Mouse (Mus musculus) kidney, postnatal 14 days (tissue): ENCODE data around the gene Txndc5.

ENCODE experiments used
- DNase-seq: peaks from one replicate; pipeline ENCODE4 v3.0.0; 2022; ENCODE audit warnings: mixed read lengths

Txndc5 gene

DNA sequence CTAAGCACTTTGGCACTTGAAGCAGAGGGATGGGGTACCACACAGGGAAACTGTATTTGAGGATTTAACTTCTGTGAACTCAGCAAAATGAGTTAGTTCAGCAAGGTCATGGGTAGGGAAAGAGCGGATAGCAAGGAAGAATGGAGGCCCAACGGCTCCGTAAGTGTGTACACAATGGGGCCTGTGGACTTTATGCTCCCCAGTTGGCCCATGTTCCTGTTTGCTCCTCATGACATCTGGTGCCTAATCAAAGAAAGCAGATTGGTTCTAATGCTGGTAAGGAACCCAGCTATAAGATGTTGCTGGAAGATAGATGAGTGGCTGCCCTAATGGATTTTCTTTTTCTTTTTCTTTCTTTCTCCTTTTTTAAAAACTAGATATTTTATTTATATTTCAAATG, 3.4 kb downstream of the Txndc5 start:
- no peak for DNase-seq

DNA sequence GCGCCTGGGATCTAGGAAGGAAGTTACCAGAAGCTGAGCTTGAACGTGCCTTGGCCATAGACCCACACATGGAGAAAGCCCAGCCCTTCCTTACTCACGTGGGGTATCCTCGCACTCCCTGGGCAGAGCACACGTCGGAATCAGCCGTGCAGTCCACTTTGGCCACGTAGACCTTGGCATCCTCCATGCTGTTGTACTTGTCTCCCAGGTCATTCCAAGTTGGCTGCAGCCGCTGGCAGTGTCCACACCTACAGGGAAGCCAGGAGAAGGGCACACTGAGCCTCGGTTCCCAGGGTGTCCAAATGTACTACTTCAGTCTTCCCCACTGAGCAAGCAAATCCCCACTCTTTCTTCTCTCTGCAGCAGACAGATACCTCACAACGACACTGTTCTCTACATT, 5.4 kb downstream of the Txndc5 start:
- no peak for DNase-seq

DNA sequence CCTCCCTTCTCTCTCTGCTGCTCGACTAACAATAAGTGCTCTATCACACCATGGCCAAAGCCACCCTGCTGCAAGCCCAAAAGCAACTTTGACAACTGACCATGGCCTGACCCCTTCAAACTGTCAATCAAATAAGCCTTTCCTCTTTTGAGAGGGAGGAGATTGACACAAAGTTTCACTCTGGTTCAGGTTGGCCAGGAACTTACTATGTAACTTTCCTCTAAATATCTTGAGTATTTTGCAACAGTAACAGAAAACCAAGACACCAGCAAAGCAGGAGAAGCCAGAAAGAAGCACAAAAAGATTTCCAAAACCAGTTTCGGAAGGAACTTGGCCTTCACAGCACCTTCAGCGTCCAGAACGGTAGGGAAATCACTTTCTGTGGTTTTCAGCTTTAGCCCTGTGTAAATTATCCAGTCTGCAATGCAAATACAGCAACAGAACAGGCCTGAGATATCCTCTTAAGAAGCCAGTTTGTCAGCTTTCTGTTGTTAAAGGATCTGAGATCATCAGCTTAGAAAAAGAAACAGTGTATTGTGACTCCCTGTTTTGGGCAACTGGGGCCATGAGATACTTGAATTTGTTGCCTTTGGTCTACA, 6.5 kb downstream of the Txndc5 start:
- DNase-seq: no peak

DNA sequence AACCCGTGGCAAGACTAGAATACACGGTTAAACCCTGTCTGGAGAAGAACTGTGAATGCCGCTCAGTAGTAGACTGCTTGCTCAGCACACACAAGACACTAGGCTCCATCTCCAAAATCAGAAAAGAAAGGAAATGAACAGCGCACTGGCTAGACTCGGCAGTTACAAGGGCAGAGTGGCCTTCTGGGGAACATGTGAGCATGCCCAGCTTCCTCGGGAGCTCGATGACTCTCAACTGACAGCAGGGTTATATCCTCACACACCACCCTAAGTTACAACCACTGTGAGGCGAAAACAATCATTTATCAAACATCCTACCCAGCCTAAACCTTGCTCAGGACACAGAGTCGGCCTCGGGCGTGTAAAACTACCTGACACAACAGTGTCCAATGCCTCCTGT, 8.3 kb downstream of the Txndc5 start:
- no peak for DNase-seq

DNA sequence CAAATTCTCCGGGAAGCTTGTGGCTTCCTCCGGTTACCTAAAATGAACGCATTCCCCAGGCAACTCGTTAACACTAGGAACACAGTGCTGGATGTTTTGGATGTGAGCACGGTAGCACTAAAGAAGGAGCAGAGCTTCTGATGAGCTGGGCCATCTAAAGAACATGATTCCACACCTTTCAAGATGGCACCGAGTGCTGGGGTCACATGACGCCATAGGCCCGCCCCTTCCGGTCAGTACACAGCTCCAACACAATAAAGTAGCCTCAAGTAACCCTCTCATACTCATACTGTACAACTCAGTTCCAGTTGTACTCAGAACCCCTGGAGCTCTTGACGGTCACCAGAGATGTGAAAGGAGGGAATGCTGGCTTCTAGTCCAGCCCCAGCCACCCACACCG, 12.0 kb downstream of the Txndc5 start:
- no peak for DNase-seq

DNA sequence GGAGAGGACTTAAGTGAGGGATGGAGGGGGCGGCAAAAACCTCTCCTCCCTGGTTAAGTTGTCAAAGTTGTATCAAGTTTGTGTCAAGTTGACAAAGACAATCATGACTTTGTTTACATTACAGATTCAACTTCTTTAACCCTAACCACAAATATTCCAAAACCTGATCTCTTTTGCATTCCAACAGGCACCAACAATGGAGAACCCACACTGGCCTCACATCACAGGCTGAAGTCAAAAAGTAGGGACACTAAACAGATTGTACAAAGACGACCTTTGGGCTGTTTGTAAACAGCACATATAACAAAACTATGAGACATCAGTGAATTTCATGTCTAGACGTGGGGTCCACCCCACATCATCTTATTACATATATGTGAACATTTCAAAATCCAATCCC, 12.8 kb downstream of the Txndc5 start:
- no peak for DNase-seq

DNA sequence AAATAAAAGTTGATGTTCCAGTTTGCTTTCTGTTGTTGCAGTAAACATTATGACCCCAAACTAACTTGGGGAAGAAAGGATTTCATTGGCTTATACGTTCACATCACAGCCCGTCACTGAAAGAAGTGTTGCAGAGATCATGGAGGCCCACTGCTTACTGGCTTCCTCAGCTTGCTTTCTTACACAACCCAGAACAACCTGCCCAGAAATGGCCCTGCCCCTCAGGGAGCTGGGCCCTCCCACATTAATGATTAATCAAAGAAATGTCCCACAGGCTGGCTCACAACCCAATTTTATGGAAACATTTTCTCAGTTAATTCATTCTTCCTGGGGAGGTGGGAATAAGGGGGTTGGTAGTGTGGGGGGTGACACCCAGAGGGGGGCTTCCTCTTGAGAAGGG, 13.2 kb downstream of the Txndc5 start:
- peak; percentile 59 for DNase-seq

DNA sequence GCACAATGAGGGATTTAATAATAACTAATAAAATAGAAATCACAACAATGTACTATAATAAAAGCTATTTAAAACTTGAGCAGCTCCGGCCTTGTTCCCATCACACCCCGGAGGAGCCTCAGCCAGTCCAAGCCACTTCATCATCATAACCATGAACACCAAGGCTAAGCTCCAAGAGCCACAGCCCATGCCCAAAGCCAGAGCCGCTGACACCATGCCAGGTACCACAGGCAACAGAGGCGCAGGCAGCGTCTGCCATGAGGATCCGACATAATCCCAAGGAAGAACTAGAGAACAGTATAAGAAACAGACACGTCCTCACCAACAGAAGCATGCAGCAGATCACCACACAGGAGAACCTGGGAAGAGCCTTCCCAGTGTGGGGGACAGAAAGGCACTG, 14.7 kb downstream of the Txndc5 start:
- DNase-seq: no peak

DNA sequence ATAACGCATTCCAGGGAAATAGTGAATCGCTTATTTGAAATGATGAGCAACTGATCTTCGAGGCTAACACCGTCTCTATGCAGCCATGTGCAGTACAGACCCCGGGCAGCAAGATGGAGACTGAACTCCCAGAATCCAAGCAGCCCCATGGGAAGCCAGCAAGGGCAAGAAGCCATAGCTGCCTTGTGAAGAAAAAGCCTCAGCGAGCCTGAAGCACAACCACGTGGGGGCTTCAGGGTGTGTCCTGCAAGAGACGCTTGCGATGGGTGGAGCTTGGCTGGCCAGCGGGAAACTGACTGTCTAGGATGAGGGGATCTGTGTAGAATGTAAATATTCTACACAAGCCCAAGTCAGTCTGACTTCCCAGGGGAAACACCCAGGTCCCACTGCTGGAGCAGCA, 16.6 kb downstream of the Txndc5 start:
- DNase-seq: no peak

DNA sequence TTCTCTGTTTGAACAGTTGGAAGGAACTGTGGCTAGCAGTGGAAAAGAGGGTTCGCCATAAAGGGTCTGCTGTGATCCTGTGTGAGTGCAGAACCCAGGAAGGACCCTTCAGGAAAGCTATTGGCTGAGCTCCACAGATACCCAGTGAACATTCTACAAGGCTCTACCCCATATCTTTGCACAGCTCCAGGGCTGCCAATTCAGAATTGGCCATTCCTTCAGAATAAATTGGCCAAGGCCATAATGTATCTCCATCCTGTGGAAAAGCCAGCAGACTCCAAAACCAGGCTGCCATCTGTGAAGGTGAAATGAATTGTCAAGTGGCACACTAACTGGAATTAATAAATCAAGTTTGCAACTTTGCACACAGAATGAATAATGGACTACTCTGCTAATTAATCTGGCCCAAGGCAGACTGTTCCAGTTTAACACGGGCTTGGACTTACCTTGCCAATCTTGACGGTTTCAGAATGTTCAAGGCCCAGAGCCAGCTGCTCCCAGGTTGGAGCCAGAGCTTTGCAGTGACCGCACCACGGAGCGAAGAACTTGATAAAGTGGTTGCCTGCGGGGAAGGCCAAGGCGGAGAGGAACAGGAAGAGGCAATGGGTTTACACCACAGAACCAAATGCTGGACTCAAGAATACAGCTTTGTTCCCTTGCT, 18.8 kb downstream of the Txndc5 start:
- DNase-seq: peak; percentile 39

DNA sequence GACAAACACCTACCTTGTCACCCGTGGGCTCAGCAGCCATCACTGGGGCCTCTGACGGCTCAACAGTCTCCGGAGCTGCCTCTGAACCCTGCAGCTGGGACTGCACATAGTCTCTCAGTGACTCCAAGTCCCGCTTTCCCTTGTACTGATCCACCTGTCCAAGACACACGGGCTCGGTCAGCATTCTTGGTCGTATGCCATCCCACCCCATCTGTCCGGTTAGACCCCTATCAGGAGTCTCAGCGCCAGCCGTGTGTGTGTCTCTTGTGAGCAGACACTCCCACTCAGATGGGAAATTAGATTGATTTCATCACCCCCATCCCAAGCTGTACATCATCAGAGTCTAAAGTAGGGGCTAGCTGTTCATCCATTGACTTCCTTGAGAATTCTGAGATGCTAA, 21.7 kb downstream of the Txndc5 start:
- DNase-seq: no peak

DNA sequence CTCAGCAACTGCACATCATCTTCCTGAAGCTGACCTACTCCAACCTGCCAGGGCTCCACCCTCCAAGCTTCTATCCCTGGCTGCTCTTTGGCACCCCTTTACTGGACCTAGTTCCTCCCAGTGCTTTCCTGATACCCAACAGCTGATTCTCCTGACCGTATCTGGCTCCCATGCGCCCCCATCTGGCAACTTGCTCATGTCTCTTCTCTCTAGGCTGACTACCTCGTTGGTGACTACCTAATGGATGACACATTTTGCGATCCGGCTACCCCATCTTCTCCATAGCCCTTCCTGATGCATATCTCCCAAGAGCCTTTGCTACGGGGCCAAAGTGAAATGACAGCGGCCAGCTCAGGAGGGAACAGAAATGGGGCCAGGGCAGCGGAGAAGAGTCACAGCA, 22.3 kb downstream of the Txndc5 start:
- peak; percentile 52 for DNase-seq

DNA sequence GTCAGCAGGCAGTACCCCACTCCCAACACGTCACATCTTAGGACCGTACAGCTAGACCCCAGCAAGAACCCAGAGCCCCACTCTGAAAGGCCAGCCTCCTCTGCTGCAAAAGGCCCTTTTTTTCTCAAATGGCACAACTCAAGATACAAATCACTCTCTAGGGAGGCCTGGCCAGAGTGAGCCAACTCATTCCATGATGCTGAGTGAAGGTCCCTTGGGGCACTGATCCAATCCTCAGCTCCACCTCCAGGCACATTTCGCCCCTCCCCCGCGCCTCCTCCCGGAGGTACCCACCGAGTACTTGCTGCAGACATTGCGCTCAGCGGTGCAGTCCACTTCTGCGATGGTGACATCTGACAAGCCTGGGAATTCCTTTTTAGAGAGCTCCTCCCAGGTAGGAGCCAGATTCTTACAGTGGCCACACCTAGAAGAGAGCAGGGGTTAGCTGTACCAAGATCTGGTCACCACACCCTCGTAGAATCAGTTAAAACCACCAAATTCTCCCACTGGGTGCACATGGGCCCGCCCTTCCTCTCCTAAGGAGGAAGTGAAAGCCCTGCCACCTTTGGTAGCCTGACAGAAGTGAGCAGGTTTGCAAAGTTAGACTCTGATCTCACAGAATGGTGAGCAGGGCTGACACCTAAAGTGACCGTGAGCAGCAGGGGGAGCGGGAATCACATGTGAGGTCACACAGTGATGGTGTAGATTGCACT, 25.3 kb downstream of the Txndc5 start:
- peak; percentile 37 for DNase-seq

DNA sequence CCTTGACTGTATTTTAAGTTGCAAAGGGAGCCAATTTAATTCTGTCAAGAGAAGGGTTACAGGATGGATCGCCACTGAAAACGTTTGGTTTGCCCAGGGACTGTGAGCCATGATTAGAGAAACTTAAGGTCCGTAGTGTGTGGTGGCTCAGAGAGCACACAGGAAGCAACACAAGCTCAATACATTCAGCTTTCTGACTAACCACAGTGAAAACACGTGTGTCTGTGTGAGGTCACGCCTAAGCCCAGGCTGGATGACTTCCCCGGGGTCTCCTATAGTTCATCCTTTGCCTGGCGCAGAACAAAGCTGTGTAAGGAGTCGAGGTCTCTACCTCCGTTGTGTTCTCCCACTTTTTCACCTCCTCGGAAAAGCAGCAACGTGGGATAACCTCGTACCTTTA, 27.3 kb downstream of the Txndc5 start:
- no peak for DNase-seq

DNA sequence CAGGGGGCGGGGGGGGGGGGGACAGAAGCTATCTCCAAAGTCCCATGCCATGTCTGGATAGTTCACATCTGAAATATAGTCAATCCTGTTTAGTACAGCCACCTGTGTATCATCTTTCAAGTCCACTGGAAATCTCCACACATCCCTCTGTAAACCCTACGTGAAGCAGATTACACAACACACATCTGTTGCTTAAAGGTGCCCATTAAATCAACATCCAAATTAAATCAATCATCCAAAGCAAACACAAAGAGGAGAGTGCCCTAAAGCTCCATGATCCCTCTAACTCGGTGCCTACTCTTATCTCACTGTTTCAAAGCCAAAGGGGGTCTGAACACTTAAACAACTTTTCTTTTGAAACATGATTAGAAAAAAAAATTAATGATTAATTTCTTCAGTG, 31.9 kb downstream of the Txndc5 start:
- DNase-seq: no peak

DNA sequence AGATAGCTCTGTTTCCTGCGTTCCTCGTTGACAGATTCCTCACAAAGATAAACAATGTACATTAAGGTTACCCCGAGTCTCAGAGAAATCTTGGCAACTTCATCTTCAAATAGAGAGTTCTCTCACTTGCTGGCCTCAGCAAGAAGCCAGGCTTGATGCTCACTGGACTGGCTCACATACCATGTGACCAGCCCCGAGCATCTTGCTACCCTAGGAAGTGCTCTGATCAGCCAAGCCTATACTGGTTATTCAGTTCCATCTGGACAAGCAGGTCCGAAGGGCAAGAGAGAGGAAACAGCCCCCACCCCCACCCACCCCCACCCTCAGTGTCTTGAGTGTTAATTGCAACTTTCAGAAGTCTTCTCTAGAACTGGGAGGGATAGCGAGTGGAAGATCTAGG, 41.9 kb downstream of the Txndc5 start:
- no peak for DNase-seq

DNA sequence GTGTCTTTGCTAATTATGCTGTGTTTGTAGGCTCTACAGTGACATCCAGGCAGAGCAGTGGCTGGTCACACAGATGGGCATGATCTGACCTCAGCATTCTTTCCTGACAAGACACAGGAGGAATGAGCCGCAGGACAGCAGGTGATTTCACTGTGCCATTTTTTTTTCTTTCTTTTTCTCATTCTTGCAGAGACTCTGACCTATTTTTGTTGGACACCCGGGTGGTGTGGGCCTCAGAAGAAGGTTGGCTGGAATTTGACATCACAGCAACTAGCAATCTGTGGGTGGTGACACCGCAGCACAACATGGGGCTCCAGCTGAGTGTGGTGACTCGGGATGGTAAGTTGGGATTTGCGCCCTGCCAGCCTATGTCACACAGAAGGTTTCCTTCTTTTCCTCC, 43.9 kb downstream of the Txndc5 start:
- no peak for DNase-seq

DNA sequence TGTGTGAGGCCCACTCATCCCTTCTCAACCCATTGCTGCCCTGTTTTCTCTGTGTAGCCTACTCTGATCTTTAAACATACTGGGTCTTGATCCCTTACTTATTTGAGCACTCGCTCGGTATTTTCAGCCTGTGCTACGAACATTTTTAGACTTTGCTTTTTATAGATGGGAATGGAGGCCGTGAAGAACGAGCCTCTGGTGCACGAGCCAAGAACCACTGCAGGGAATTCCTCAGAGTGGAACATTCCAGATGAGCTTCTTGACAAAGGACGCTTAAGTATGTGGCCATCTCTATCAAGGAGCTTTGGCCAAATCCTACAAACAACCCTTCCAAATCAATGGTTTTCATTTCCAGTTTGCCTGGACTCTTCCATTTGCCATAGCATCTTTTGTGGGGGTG, 47.6 kb downstream of the Txndc5 start:
- no peak for DNase-seq

DNA sequence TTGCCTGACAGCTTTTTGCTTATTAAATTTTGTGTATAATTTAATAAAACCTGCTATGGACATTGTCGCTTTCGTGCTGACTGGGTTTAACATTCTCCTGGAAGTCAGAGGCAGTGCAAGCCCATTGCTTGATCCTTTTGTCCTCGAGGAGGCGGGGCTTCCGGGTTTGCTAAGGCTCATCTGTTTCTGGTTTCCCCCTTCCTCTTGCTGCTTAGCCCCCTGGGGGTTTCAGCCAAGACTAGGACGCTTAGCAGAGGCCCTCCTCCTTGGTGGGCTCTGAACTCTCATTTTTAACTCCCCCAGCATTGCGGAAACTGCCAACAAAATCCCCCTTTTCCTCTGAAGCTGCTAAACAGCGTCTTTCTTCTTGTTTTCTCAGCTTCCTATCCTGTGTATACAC, 51.7 kb downstream of the Txndc5 start:
- no peak for DNase-seq

DNA sequence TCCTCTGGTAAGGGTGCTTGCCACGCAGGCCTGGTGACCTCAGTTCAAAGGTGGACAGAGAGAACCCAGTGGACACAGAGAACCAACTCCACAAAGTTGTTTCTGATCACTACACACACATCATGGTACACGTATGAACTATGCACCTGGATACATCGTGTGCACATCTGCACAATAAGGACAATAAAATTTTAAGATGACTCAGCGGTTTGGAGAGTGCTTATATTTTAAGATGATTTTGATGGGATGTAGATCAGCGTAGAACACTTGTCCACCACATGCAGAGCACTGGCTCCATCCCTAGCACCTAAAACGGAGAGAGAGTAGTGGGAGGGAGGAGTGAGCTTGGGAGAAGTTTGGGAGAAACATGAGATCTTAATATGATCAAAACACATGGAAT, 55.1 kb downstream of the Txndc5 start:
- no peak for DNase-seq

DNA sequence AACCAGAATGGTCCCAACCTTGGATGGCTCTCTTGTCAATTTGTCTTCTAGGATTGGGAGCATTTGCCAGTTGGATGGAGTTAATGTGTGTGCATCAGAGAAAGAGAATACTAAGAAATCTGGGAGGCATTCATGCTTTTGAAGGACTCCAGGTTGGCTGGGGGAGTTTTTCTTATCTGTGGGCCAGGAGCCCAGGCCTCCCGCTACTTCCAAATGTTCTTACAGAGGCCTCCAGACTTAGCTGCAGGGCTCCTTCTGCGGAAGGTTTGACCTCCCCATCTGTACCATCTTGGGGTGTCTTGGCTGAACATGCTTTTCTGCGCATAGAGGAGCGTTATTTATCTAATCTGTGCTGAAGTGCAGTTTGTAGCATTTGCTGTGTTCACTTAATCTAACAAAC, 56.0 kb downstream of the Txndc5 start:
- DNase-seq: no peak

DNA sequence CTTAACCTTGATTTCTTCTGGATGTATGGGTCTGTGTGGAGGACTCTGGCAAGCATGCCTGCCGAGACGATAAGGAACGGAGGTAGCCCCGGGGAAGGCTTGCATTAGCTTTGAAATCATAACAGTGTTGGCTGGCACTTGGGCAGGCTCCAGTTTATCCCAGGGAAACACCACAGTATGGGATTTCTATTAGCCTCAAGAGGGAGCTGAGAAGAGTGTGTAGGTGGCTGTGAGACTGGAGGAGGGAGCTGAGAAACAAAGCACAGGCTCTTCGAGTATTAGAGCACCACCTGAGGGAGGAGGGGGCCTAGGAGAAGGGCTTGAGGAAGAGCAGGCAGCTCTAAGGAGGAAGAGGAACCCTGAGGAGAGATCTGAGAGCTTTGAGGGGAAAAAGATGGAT, 57.7 kb downstream of the Txndc5 start:
- no peak for DNase-seq

DNA sequence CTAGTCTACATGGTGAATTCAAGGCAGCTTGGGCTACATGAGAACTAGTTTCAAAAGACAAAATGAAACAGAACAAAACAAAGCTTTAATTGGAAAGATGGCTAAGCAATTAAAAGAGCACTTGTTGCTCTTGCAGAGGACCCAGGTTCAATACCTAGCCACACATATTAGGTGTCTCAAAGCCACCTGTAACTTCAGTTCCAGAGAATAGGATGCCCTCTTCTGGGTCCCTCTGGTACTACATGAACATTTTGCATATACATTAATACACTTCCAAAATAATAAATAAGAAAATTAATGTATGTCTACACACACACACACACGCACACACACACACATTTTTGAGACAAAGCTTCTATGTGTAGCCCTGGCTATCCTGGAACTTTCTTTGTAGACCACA, 65.2 kb downstream of the Txndc5 start:
- DNase-seq: no peak

DNA sequence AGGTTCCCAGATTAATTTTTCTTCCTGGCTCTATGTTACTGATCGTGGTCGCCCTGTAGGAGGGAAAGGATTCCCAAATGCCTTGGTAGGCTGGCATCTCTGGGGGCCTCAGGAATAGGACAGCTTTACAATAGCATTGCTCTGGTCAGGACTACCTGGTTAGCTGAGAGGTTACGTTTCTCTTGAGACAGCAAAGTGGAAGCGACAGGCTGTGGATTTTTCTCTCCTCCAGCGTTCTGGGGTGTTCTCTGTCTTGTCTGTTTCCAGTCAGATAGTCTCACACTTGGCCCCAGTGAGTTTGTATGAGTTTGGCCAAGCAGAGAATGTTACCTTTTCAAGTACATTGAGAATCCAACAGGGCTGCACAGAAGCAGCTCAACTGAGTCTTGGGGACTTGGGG, 77.2 kb downstream of the Txndc5 start:
- DNase-seq: no peak
